Mouse (Mus musculus) right cerebral cortex, postnatal 4 days (tissue): Measurements from ENCODE around the gene Nhlrc1.

Experiments used
- DNase-seq: peaks from one replicate; pipeline ENCODE4 v3.0.0-alpha.2; 2022

The Nhlrc1 gene

GRCm38 (mm10) chr13:47014334-47015194 lies at the start of gene Nhlrc1:
Gene Nhlrc1 (minus strand): TSS chr13:47014850.
- peak; percentile 85 for DNase-seq

DNA sequence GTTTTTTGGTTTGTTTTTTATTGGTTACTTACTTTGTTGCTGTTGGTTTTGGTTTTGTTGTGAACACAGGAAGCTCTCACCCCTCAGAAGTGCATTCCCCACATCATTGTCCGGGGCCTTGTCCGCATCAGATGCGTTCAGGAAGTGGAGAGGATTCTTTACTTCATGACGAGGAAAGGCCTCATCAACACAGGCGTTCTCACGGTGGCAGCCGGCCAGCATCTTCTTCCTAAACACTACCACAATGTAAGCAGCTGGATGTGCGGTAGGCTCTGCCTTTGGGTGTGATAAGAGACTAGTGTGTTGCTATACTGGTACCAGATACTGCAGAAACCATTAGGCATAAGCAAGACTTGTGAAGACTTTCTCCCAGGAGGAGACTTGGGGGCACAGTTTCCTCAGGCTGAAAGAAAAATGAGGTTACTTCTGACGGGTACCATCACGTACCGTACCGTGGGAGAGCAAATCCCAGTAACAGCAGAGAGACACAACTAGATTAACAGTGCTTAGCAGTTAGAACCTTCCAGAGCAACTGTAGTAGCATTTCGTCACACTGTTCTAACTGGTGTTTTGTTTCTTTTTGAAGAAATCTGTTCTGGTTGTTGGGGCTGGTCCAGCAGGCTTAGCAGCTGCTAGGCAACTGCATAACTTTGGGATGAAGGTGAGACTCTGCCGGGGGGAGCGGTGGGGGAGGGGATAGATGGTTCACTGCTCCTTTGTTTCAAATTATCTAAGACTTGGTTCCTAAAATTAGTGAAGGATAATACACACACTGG lies 49.5 kb upstream of the Nhlrc1 start:
- no peak for DNase-seq

GRCm38 (mm10) chr13:47062756-47063155 lies 48.1 kb upstream of the Nhlrc1 start:
- DNase-seq, result no peak

GRCm38 (mm10) chr13:47056781-47057180 lies 42.1 kb upstream of the Nhlrc1 start:
- no peak for DNase-seq

DNA sequence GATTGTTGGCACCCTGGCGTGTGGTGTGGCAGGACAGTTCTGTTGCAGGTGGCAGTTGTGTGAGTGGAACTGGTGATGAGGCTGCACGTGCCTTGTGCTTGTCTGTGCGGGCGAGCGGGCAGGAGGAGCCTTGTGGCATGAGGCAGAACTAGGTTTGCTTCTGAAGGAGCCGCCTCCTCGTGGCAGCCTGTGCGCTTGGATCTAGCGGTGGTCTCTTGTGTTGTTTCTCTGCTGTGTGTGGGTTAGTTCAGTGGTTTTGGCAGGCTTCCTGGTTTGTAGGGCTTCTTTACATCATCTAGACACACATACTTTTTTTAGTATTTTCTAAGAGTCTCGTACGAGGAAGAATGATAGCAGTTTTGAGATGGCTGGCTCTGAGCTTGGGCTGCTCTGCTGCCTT lies 41.5 kb upstream of the Nhlrc1 start:
- DNase-seq, result peak; percentile 20

DNA sequence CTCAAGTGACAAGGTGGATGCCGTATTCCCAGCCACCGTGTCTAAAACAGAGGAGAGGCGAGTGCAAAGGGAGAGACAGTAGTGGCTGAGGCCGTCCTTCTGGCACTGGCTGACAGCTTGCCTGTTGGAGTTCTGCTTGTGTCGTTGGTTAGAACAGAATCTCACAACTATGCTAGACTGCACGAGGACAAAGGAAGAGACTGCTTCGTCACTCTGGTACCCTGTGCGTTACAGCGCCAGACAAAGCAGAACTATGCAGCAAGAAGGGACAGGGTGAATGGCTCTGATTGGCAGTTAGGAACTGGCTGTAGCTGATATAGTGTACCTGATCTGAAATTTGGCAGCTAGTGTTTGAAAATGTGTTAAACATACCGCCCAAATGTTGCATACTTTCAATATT lies 39.3 kb upstream of the Nhlrc1 start:
- no peak for DNase-seq

DNA sequence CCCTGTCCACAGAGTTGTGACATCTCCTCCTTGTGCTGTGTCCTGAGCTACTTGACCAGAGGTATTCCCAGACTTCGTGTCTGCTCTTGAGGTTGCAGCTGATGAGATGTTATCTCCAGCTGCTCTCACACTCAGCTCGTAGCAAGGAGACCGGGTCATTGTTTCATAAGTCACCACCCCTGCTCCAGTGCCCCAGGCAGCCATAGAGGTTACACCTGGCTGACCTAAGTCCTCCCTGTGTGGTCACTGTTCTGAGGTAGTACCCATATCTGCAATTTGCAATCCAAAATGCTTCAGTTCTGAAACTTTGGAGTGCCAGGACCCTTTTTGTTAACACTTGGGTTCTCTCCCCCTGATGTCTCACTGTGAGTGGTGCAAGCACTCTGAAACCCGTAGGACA lies 35.4 kb upstream of the Nhlrc1 start:
- DNase-seq, result no peak

DNA sequence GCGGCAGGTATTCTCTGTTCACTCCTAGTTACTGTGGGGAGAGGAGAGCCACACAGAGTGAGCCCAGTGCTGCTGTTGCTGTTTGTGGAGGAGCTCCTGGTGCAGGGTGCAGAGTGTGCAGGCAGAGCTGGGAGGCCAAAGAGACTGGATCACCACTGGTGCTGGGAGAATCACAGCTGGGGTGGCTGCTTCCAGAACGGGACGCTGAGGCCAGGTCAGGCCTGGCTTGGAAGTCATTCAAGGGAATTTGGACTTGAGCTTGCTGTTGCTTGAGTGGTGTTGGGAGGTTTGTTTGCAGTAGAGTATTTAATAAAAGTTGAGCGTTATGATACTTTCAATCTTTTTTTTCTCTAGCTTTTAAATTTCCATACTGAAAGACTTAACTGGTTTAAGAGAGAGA lies 33.3 kb upstream of the Nhlrc1 start:
- no peak for DNase-seq

GRCm38 (mm10) chr13:47044617-47044947 lies 29.9 kb upstream of the Nhlrc1 start, which contains the start of gene Tpmt:
Gene Tpmt (minus strand): TSS chr13:47044737.
- DNase-seq, result peak; percentile 22

GRCm38 (mm10) chr13:47043833-47044616 lies 29.4 kb upstream of the Nhlrc1 start:
- no peak for DNase-seq

GRCm38 (mm10) chr13:47043030-47043680 lies 28.5 kb upstream of the Nhlrc1 start, which contains the start of gene Kdm1b:
Gene Kdm1b (plus strand): TSS chr13:47043499.
- peak; percentile 95 for DNase-seq

GRCm38 (mm10) chr13:47042024-47042633 lies 27.5 kb upstream of the Nhlrc1 start:
- DNase-seq, result no peak

DNA sequence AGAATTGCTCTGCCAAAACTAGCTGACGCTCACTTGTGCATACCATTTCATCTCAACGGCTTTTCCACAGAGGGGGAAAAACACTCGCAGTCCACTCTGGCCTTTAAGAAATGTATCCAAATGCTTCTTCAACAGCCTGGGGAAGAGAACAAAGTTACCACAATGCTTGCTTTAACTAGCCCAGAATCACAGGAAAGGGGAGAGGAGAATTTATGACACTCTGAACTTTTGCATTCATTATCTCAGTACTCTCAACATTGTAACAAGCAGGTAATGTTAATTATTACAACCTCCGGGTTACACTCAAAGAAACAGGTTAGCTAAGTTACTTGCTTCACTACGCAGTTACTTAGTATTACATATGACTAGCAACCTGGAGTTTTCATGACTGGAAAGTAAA lies 25.4 kb upstream of the Nhlrc1 start:
- DNase-seq, result no peak

DNA sequence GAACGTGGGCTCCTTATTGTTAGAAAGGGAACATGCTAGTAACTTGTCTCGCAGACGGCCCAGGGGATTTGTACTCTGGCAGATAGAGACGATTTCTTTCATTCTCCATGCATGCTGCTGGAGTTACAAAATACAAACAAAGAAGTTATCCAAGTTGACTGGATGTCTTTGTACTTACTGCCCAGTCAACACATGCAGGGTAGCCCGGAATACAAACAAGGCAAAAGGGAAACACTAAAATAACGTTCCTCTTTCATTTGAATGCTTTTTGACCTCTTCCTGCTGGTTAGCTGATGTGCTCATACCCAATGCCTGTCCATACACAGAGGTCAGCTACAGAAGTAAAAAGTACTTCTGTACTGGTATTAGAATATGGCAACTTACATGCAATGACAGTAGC lies 23.3 kb upstream of the Nhlrc1 start:
- DNase-seq, result no peak

GRCm38 (mm10) chr13:47033602-47034001 lies 19.0 kb upstream of the Nhlrc1 start:
- no peak for DNase-seq

DNA sequence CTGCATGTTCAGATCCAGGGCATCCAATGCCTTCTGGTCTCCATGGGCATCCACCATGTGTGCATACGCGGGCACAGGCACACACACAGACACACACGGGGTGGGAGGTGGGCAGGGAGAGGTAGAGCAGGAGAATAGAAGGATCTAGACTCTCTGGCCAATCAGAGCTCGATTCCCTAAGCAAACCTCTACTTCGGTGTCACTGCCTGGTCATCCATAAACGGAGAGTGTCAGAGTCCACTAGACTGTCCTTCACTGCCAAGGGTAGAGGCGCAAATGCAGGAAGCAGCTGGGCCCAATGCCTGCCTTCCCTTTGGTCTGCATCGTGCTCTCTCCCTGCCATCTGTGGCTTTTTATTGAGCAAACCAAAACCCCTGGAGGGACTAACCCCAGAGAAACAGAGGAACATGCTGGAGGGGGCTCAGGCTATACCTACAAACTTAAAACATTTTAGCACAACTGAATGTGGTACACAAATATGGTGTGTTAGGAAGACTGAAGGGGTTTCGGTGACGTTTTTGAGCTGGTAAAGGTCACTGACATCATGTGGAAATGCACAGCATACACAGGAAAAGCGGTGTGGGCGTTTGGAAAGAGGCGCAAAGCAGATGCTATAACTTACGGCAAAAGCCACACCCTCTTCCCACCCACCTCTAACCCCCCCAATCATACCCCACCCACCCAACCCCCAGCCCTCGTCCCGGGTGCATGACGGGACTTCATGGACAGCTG lies 15.9 kb upstream of the Nhlrc1 start:
- no peak for DNase-seq

GRCm38 (mm10) chr13:47020798-47021197 lies 6.1 kb upstream of the Nhlrc1 start:
- DNase-seq, result no peak

DNA sequence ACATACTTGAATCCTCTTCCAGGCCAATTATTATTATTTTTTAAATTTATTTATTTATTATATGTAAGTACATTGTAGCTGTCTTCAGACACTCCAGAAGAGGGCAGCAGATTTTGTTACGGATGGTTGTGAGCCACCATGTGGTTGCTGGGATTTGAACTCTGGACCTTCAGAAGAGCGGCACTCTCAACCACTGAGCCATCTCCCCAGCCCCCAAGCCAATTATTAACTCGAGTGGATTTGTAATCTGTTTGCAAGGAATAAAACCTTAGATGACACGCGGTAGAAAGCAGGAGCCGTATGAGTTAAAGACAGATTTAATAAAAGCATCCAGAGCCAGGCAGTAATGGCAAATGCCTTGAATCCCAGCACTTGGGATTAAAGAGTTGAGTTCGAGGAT lies 5.1 kb upstream of the Nhlrc1 start:
- no peak for DNase-seq

DNA sequence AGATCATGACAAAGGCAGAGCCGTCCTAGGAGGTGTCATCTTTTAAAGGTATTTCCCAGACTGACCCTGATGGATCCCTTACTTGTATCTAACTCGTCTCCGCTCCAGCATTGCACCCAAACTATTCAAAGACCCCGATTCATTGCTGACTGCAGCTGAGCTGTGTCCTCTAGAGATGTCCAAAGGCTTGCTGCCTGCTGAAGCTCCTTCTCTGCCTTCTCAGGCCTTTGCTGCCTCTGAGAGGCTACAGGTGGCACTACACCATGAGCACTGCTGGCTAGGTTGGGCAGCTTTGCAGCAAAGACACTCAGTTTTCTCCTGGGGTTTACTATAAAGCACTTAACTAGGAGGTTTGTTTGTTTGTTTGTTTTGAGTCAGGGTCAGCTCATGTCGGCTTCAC lies 2.6 kb upstream of the Nhlrc1 start:
- DNase-seq, result peak; percentile 54

- DNase-seq, result no peak
These were observed 498 bp upstream of the Nhlrc1 start for GRCm38 (mm10) chr13:47015195-47015501.

DNA sequence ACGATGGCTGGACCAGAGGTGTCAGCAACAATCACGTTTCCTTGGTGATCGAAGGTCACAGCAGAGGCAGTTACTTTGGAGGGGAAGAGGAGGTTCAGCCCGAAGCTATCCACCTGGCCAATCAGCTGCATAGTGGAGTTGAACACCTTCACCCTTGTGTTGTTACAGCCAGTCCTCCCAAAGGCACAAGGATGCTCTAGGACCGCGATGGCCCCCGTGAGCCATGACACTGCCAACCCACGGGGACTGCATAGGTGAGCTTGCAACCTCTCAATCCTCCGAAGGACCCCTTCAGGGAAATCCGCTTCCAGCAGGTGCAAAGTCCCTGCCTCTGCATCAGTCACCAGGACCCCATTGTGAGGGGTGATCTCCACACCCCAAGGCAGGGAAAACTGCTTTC lies 910 bp downstream of the Nhlrc1 start:
- no peak for DNase-seq

DNA sequence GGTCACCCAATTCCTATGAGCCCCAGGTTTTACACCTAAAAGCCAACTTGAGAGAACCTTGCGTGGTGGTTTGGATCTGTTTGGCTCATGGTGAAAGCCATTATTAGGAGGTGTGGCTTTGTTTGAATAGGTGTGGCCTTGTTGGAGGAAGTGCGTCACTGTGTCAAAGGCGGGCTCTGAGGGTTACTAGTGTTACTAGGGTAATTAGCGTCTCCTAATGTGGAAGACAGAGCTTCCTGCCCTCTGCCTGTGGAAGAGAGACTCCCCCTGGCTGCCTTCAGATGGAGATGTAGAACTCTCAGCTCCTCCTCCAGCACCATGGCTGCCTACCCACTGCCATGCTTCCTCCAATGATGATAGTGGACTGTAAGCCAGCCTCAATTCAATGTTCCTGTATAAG lies 13.1 kb downstream of the Nhlrc1 start:
- DNase-seq, result no peak
